Mouse (Mus musculus) adrenal gland, adult 2 months (tissue): ENCODE results near the gene Mga. TPM values are rescaled to one million over a fixed set of nuclear protein-coding genes. Genes with fewer than 3 reads are reported as not detected.

Experiments used
- microRNA-seq, 2 experiments: library from miRNA; unstranded; fragments of <30 nt; microRNA quantifications; one replicate each; pipeline ENCODE4 v1.2.0; 2021
- polyA plus RNA-seq: library from polyadenylated mRNA; depleted of rRNA; stranded (reverse); fragments of >200 nt; gene quantifications from 2 replicates; pipeline ENCODE4 v1.2.3, GENCODE M21; 2012; rRNA removed
- total RNA-seq, 2 experiments: library from RNA; stranded (reverse); gene quantifications; 2 replicates each; pipeline ENCODE4 v1.2.3; 2021

Mga gene
- total and polyA plus RNA-seq, 3 experiments = 10.3 to 43.6 (median 40.5) TPM

Small RNAs within 50 kb of the gene (microRNA-seq; reads per million reads assigned to microRNA genes)
- 0.41 to 1.8 reads per million in 2 experiments for gene Mir7665

Other genes starting within 250 kb of the Mga start
- gene Ndufaf1, start 234.4 kb upstream of the Mga start, total RNA-seq = 10 to 100 TPM; 38.8 to 45.9 TPM
- gene Ndufaf1, start 234.4 kb upstream of the Mga start, polyA plus RNA-seq = 1.2 and 1.6 TPM in 2 replicates
- 10 to 100 TPM; 21.8 to 33.4 TPM for gene Rtf1, start 222.2 kb upstream of the Mga start, total RNA-seq
- 7.4 and 9.4 TPM in 2 replicates for gene Rtf1, start 222.2 kb upstream of the Mga start, polyA plus RNA-seq
- gene Itpka, start 154.9 kb upstream of the Mga start, total RNA-seq = 1 to 10 TPM; 2.3 to 6.4 TPM
- gene Itpka, start 154.9 kb upstream of the Mga start, polyA plus RNA-seq = 3.1 and 6.8 TPM in 2 replicates
- gene Ltk, start 136.8 kb upstream of the Mga start, total RNA-seq = under 1 TPM; 0.69 to 0.90 TPM
- 1.9 and 2.3 TPM in 2 replicates for gene Ltk, start 136.8 kb upstream of the Mga start, polyA plus RNA-seq
- gene Rpap1, start 109.7 kb upstream of the Mga start, total RNA-seq = 10 to 100 TPM; 13.6 to 18.7 TPM
- 39.1 and 42.3 TPM in 2 replicates for gene Rpap1, start 109.7 kb upstream of the Mga start, polyA plus RNA-seq
- 1 to 10 TPM; 3.9 to 5.7 TPM for gene Tyro3, start 99.5 kb upstream of the Mga start, total RNA-seq
- 4.1 and 5.5 TPM in 2 replicates for gene Tyro3, start 99.5 kb upstream of the Mga start, polyA plus RNA-seq
- 10 to 100 TPM; 10.7 to 13.1 TPM for gene Mapkbp1, start 75.5 kb downstream of the Mga start, total RNA-seq
- 9.3 and 12.4 TPM in 2 replicates for gene Mapkbp1, start 75.5 kb downstream of the Mga start, polyA plus RNA-seq
- 1 to 10 TPM; 5.9 to 7.6 TPM for gene Jmjd7, start 130.3 kb downstream of the Mga start, total RNA-seq
- 7.1 and 7.9 TPM in 2 replicates for gene Jmjd7, start 130.3 kb downstream of the Mga start, polyA plus RNA-seq
- gene Gm28042, start 130.3 kb downstream of the Mga start, total RNA-seq = under 1 TPM; 0.78 to 0.93 TPM
- 9.0 and 9.3 TPM in 2 replicates for gene Gm28042, start 130.3 kb downstream of the Mga start, polyA plus RNA-seq
- 1 to 10 TPM; 1.4 to 2.2 TPM for gene Pla2g4b, start 136.2 kb downstream of the Mga start, total RNA-seq
- 10.0 and 10.2 TPM in 2 replicates for gene Pla2g4b, start 136.2 kb downstream of the Mga start, polyA plus RNA-seq